Mouse (Mus musculus): ENCODE measurements at regions not wholly inside any gene's neighbourhood (a gene's known extent, or its start where the extent isn't known, plus 50 kb on each side); places are given as distances from the start of the nearest gene placed in this dataset.

DNA sequence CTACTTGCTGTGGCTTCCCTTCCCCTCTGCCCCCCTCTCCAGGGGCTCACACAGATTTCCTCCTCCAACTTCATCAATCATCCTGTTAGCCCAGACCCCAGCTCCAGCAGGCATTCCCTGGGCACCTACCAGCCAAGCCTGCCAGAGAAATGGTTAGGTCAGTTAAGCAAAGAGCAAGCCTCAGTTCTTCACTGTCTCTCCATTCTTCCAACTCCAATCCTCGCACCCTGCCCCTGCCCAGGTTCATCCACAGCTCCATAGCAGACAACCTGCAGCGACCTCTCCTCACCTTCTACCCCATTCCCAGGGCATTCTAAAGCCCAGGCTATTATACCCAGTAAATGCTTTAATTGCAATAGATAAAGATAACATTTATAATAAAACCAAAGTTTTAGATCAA lies 408.0 kb upstream of the Trpc7 start:
- no peak for DNase-seq (ENCODE audit: extremely low read depth)
- Histone ChIP-seq H3K9me3 (replicated peaks; ENCODE audit: low read length) (peaks cover 53% of the 10 kb centered on the region), H3K36me3 (replicated peaks in 1 of 2; ENCODE audit: control insufficient read depth in 1 of 2, insufficient read depth in 1 of 2, low read length in 1 of 2) (no peaks in the 10 kb centered on the region), H3K9ac (ENCODE audit: insufficient read depth, low read depth) (no peak overlapping the region), H3K4me1 (ENCODE audit: control insufficient read depth in 1 of 2, insufficient read depth in 2 of 2) (no peaks in the 10 kb centered on the region), H3K79me2 (replicated peaks; ENCODE audit: control insufficient read depth, extremely low read depth, insufficient read depth, poor library complexity, severe bottlenecking) (no peaks in the 10 kb centered on the region), H3K27me3 (replicated peaks) (no peaks in the 10 kb centered on the region), H3K4me3 (replicated peaks in 1 of 3; ENCODE audit: low read depth in 2 of 3, low read length in 2 of 3, poor library complexity in 1 of 3) (no peak overlapping the region), H3K27ac (ENCODE audit: insufficient read depth, low read depth) (no peak overlapping the region), H3K4me2 (ENCODE audit: insufficient read depth, low read depth, poor library complexity, severe bottlenecking) (no peak overlapping the region)
- TF ChIP-seq MAX (IDR thresholded peaks at IDR 0.05; ENCODE audit: low read length) (no peak), GABPA (IDR thresholded peaks at IDR 0.05; ENCODE audit: insufficient replicate concordance, low read depth, low read length) (no peak), KAT2A (IDR thresholded peaks at IDR 0.05; ENCODE audit: insufficient replicate concordance, low read length) (no peak), USF2 (conservative IDR thresholded peaks at IDR 0.05; ENCODE audit: low read depth, low read length) (no peak), NELFE (IDR thresholded peaks at IDR 0.05; ENCODE audit: low read depth, low read length) (no peak)
- in situ Hi-C loops (cut with MboI; ENCODE audit: low pct_ligation_motif_present, low pct_unique_long_range_greater_than_20kb, low sequenced_read_pairs) = no loop called here
- dilution Hi-C loops (cut with MboI; ENCODE audit: extremely low pct_ligation_motif_present, extremely low pct_unique_long_range_greater_than_20kb, low sequenced_read_pairs) = no loop called here

DNA sequence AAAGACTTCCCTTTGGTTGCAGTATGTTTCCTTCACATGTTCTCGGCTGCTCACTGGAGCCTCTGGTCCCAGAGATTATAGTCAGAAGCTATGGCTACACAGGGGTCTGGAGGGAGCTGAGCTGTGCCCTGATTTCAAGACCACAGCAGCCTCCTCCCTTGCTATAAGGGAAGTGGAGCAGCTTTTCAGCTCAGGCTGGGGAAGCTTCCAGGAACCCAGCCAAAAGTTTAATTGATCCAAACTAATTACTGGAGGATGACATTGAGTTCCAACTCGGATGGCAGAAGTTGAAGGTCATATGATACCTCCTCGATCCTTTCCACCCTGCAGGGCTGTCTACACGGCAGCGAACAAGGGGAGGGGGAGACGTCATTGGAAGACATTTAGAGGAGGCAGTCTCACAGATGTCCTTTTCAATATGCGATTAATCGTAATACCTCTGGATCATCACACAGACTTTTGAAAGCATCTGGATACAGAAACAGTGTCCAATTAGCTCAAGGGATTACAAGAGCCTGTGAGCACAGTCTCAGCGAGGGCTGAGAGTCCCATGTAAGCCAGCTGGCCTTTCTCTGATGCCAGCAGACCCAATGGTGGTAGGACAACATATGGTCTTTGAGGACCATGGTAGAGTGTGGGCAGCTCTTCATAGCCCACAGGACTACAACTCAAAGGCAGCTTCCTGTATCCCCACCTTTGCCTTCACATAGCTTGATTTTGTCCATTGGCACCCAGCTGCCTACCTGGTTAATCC lies 396.1 kb upstream of the Trpc7 start:
- DNase-seq (ENCODE audit: extremely low read depth) = no peak
- Histone ChIP-seq H3K9ac (ENCODE audit: insufficient read depth, low read depth) (no peak overlapping the region), H3K79me2 (replicated peaks; ENCODE audit: control insufficient read depth, extremely low read depth, insufficient read depth, poor library complexity, severe bottlenecking) (no peaks in the 10 kb centered on the region), H3K4me1 (ENCODE audit: control insufficient read depth in 1 of 2, insufficient read depth in 2 of 2) (no peaks in the 10 kb centered on the region), H3K36me3 (replicated peaks in 1 of 2; ENCODE audit: control insufficient read depth in 1 of 2, insufficient read depth in 1 of 2, low read length in 1 of 2) (no peaks in the 10 kb centered on the region), H3K4me2 (ENCODE audit: insufficient read depth, low read depth, poor library complexity, severe bottlenecking) (no peak overlapping the region), H3K9me3 (replicated peaks; ENCODE audit: low read length) (peaks cover 66% of the 10 kb centered on the region), H3K27me3 (replicated peaks) (no peaks in the 10 kb centered on the region), H3K27ac (ENCODE audit: insufficient read depth, low read depth) (no peak overlapping the region), H3K4me3 (replicated peaks in 1 of 3; ENCODE audit: low read depth in 2 of 3, low read length in 2 of 3, poor library complexity in 1 of 3) (no peak overlapping the region)
- dilution Hi-C loops (cut with MboI; ENCODE audit: extremely low pct_ligation_motif_present, extremely low pct_unique_long_range_greater_than_20kb, low sequenced_read_pairs) (no loop called here), in situ Hi-C loops (cut with MboI; ENCODE audit: low pct_ligation_motif_present, low pct_unique_long_range_greater_than_20kb, low sequenced_read_pairs) (no loop called here)
- no peak for TF ChIP-seq UBTF (IDR thresholded peaks at IDR 0.05; ENCODE audit: low read depth, low read length)
- no peak for TF ChIP-seq BHLHE40 (IDR thresholded peaks at IDR 0.05; ENCODE audit: low read depth, low read length)
- no peak for TF ChIP-seq MEF2A (IDR thresholded peaks at IDR 0.05; ENCODE audit: borderline replicate concordance, low read depth, low read length)
- TF ChIP-seq GABPA (IDR thresholded peaks at IDR 0.05; ENCODE audit: insufficient replicate concordance, low read depth, low read length) = no peak
- TF ChIP-seq USF2 (conservative IDR thresholded peaks at IDR 0.05; ENCODE audit: low read depth, low read length) = no peak
- no peak for TF ChIP-seq JUN (IDR thresholded peaks at IDR 0.05; ENCODE audit: insufficient read depth, low read depth, low read length)
- TF ChIP-seq MAZ (IDR thresholded peaks at IDR 0.05; ENCODE audit: low read depth, low read length) = no peak
- TF ChIP-seq TCF12 (IDR thresholded peaks at IDR 0.05; ENCODE audit: low read depth, low read length) = no peak
- no peak for TF ChIP-seq CHD2 (IDR thresholded peaks at IDR 0.05; ENCODE audit: low read length)

DNA sequence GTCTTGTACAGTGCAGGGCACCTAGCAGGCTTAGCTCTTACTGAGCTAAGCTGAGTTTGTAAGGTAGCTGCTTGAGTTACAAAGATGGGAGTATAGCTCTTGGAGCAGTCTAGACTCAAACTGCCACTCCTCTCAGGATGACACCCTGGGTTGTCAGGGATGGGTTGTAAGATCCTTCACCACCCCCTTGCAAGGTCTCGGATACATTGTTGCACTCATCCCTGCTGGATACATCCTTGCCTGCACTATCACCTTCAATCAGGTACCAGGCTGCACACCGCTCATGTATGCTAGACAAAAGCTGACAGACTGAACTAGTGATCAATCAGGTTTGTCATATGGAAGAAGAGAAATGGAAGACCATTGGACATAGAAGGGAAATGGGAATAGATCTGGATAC lies 390.4 kb upstream of the Trpc7 start:
- no peak overlapping the region for H3K9ac ChIP-seq (ENCODE audit: insufficient read depth, low read depth)
- no peaks in the 10 kb centered on the region for H3K27me3 ChIP-seq (replicated peaks)
- in situ Hi-C loops (cut with MboI; ENCODE audit: low pct_ligation_motif_present, low pct_unique_long_range_greater_than_20kb, low sequenced_read_pairs) = no loop called here
- no peak overlapping the region for H3K4me2 ChIP-seq (ENCODE audit: insufficient read depth, low read depth, poor library complexity, severe bottlenecking)
- H3K79me2 ChIP-seq (replicated peaks; ENCODE audit: control insufficient read depth, extremely low read depth, insufficient read depth, poor library complexity, severe bottlenecking) = no peaks in the 10 kb centered on the region
- H3K36me3 ChIP-seq (replicated peaks in 1 of 2; ENCODE audit: control insufficient read depth in 1 of 2, insufficient read depth in 1 of 2, low read length in 1 of 2) = no peaks in the 10 kb centered on the region
- no peak for DNase-seq (ENCODE audit: extremely low read depth)
- H3K4me1 ChIP-seq (ENCODE audit: control insufficient read depth in 1 of 2, insufficient read depth in 2 of 2) = no peaks in the 10 kb centered on the region
- dilution Hi-C loops (cut with MboI; ENCODE audit: extremely low pct_ligation_motif_present, extremely low pct_unique_long_range_greater_than_20kb, low sequenced_read_pairs) = no loop called here
- H3K27ac ChIP-seq (ENCODE audit: insufficient read depth, low read depth) = no peak overlapping the region
- no peak overlapping the region for H3K4me3 ChIP-seq (replicated peaks in 1 of 3; ENCODE audit: low read depth in 2 of 3, low read length in 2 of 3, poor library complexity in 1 of 3)
- TF ChIP-seq ZKSCAN1 (IDR thresholded peaks at IDR 0.05; ENCODE audit: borderline replicate concordance, low read depth, low read length) (no peak), BHLHE40 (IDR thresholded peaks at IDR 0.05; ENCODE audit: low read depth, low read length) (no peak), RAD21 (IDR thresholded peaks at IDR 0.05; ENCODE audit: low read depth, low read length) (no peak), ZC3H11A (IDR thresholded peaks at IDR 0.05; ENCODE audit: low read depth, low read length) (no peak), MAZ (IDR thresholded peaks at IDR 0.05; ENCODE audit: low read depth, low read length) (no peak), EP300 (IDR thresholded peaks at IDR 0.05; ENCODE audit: low read length) (no peak), NELFE (IDR thresholded peaks at IDR 0.05; ENCODE audit: low read depth, low read length) (no peak), PAX5 (IDR thresholded peaks at IDR 0.05; ENCODE audit: low read length) (no peak), RCOR1 (conservative IDR thresholded peaks at IDR 0.05; ENCODE audit: low read depth, low read length) (no peak), TCF12 (IDR thresholded peaks at IDR 0.05; ENCODE audit: low read depth, low read length) (no peak), POLR2AphosphoS2 (IDR thresholded peaks at IDR 0.05; ENCODE audit: low read depth, low read length) (no peak), ZNF384 (IDR thresholded peaks at IDR 0.05; ENCODE audit: low read depth, low read length) (no peak), JUN (IDR thresholded peaks at IDR 0.05; ENCODE audit: insufficient read depth, low read depth, low read length) (no peak), ELF1 (IDR thresholded peaks at IDR 0.05; ENCODE audit: low read depth, low read length) (no peak), GABPA (IDR thresholded peaks at IDR 0.05; ENCODE audit: insufficient replicate concordance, low read depth, low read length) (no peak)
- peaks cover 74% of the 10 kb centered on the region for H3K9me3 ChIP-seq (replicated peaks; ENCODE audit: low read length)

Data from CH12.LX (cell line).